Mouse (Mus musculus): ENCODE measurements around the gene Adam30. TPM values are rescaled to one million over a fixed set of nuclear protein-coding genes. Genes with fewer than 3 reads are reported as not detected.
A peak's percentile ranks its signal among the peaks of the same experiment; 100 is the strongest.

Gene Adam30
- polyA plus RNA-seq, 1 experiment from 2014 or later: not detected

DNA sequence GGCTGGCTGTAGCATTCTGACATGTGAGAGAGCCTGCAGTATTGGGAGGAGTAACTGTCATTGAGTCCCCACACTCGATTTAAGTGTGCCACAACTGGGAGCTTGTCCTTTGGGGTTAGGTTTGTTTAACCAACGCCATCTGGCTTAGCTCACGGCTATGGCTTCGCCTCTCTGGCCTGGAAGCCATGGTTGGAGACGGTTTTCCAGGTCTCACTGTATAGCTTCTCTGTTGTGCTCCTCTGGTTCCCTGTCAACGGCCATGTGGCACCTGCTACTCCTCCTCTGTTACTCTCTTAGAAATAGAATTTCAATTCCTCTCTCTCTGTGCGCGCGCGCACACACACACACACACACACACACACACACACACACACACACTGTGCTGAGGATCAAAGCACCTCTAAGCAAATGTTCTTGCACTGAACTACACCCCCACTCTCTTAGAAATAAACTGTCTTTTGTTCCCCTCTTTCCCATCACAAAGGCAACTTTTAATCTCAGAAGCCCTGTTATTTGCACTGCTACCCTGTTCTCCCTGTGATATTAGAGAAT, 24.8 kb downstream of the Adam30 start:
- peak; percentile 10 for DNase-seq (ENCODE audit: low spot score)

GRCm38 (mm10) chr3:98187777-98188176, 27.3 kb downstream of the Adam30 start:
- no peak for DNase-seq (ENCODE audit: low spot score)

- DNase-seq (ENCODE audit: low spot score): no peak
These were observed 37.5 kb downstream of the Adam30 start for GRCm38 (mm10) chr3:98197711-98198532.

DNA sequence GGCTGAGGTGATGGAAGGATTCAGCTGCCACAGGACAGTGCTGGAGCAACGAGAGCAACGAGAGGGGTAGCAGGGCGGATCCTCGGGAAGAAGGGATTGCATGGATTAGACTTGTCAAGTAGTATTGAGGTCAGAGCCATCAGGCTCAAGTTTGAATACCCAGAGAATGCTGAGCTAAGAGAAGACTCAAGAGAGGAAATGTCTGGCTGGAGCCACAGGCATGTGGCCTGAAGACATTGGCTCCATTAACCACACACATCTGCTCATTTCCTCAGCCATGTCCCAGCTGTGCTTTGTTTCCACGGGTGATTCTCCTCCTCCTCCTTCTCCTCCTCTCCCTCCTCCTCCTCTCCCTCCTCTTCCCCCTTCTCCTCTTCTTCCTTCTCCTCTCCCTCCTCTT, 39.3 kb downstream of the Adam30 start:
- DNase-seq (ENCODE audit: low spot score): no peak

DNA sequence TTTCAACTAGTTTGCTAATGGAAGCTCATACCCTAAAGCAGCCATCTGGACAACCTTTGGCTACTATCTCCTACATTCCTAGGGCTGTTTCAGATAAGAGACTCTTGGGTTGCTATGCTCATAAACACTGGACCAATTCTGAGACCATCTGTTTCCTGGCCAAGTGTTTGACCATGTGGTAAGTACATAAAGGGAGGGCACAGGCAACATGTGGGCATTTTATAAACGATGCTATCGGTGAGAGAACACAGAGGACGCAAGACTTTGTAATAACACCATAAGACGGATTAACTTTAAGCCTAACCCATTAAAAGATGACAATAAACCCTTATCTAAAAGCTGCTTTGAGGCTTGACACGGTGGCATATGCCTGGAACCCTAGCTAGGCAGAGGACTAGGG, 42.9 kb downstream of the Adam30 start:
- DNase-seq (ENCODE audit: low spot score): no peak

GRCm38 (mm10) chr3:98206977-98207376, 46.5 kb downstream of the Adam30 start:
- DNase-seq (ENCODE audit: low spot score): no peak

DNA sequence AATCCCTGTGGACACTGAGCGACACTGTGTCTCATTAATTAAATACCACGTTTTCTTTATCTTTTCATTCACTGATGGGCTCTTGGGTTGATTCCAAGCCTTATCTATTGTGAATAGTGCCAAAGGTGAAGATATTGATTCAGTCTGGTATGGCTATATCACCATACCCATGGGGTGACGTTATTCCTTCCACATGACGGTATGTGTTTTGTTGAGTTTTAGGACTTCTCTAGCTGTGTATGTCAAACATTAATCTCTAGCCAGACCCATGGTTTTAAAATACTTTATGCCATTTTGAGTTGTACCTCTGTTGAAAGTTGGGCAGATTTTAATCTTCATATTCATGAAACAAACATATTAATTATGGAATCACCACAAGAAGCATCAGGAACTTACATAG, 48.7 kb downstream of the Adam30 start:
- no peak for DNase-seq (ENCODE audit: low spot score)

DNA sequence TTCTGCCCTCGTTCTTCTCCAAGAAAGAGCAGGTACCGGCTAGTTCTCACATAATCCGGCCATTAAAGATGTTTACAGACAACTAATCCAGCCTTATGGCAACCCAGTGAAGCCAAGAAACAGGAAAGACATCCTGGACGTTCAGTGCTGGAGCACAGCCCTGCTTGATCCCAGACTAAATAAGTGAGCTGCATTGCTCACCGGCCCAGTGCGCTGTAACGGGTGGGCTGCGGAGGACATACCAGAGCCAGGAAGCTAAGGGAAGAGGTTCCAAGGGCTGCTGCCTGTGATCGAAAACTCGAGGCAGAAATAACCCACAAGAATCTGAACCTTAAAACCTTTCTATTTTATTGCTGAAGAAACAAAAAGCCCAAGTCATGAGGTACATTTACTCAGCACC, 50.4 kb downstream of the Adam30 start:
- DNase-seq (ENCODE audit: low spot score): no peak

- no peak for DNase-seq (ENCODE audit: low spot score)
These were observed 51.1 kb downstream of the Adam30 start for GRCm38 (mm10) chr3:98211301-98212081.

Other genes starting within 250 kb of the Adam30 start
- 9.9 and 11.3 TPM in 2 replicates for gene Notch2, start 147.1 kb upstream of the Adam30 start, polyA plus RNA-seq (2015; fragmentation: Nextera tagmentation; extraction: Ambion mirVana)
- gene Reg4, start 61.5 kb downstream of the Adam30 start, polyA plus RNA-seq (2015; fragmentation: Nextera tagmentation; extraction: Ambion mirVana): 0.58 and 0.59 TPM in 2 replicates
- gene Hmgcs2, start 119.8 kb downstream of the Adam30 start, polyA plus RNA-seq (2015; fragmentation: Nextera tagmentation; extraction: Ambion mirVana): 19.9 and 26.7 TPM in 2 replicates
- 328 and 352 TPM in 2 replicates for gene Phgdh, start 179.4 kb downstream of the Adam30 start, polyA plus RNA-seq (2015; fragmentation: Nextera tagmentation; extraction: Ambion mirVana)
- gene Zfp697, start 221.8 kb downstream of the Adam30 start, polyA plus RNA-seq (2015; fragmentation: Nextera tagmentation; extraction: Ambion mirVana): 1.3 and 1.4 TPM in 2 replicates